Mouse (Mus musculus): ENCODE measurements around the gene Aurkb. TPM values are rescaled to one million over a fixed set of nuclear protein-coding genes. Genes with fewer than 3 reads are reported as not detected.

Aurkb gene
- polyA plus RNA-seq, 1 experiment from 2014 or later, result 29.6 TPM

- Histone ChIP-seq H3K4me1 (ENCODE audit: control insufficient read depth, insufficient read depth, low read length) (no peaks in the 10 kb centered on the region), H3K9me3 (ENCODE audit: control insufficient read depth, low read length) (no peaks in the 10 kb centered on the region), H3K9ac (replicated peaks; ENCODE audit: low read length) (no peak overlapping the region), H3K4me3 (replicated peaks; ENCODE audit: low read depth, low read length) (no peak overlapping the region), H3K27me3 (ENCODE audit: control insufficient read depth, insufficient read depth, low read length) (no peaks in the 10 kb centered on the region), H3K4me2 (ENCODE audit: low read length) (no peak overlapping the region), H3K36me3 (ENCODE audit: control insufficient read depth, insufficient read depth, low read length) (no peaks in the 10 kb centered on the region), H3K27ac (replicated peaks; ENCODE audit: low read depth, low read length) (no peak overlapping the region)
- DNase-seq (no peak), ATAC-seq (ENCODE audit: low FRiP score, low TSS enrichment) (no peak)
- 85% methylated on average over 6 of the region's 6 CpGs for WGBS
Observed at GRCm38 (mm10) chr11:69078041-69078440, 32.6 kb downstream of the Aurkb start.

DNA sequence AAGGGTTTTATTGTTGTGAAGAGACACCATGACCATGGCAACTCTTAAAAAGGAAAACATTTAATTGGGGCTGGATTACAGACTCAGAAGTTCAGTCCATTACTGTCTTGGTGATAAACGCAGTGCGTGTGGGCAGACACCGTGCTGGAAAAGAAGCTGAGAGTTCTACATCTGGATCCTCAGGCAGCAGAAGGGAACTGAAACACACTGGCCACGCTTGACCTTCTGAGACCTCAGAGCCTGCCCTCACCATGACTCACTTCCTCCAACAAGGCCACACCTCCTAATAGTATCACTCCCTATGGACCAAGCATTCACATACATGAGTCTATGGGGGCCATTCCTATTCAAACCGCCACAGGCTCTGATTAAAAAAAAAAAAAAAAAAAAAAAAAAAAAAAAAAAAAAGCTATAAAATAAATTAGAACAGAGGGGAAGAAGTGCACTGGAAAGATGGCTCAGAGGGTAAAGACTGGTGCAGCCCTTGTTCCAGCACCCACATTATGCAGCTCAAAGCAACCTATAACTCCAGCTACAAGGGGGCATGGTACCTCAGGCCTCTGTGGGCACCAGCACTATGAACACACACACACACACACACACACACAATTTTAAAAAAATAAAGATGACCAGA, 33.5 kb downstream of the Aurkb start:
- H3K4me3 ChIP-seq (replicated peaks; ENCODE audit: low read depth, low read length), result no peak overlapping the region
- no peak overlapping the region for H3K4me2 ChIP-seq (ENCODE audit: low read length)
- ATAC-seq (ENCODE audit: low FRiP score, low TSS enrichment) (no peak), DNase-seq (no peak)
- no peaks in the 10 kb centered on the region for H3K27me3 ChIP-seq (ENCODE audit: control insufficient read depth, insufficient read depth, low read length)
- no peaks in the 10 kb centered on the region for H3K9me3 ChIP-seq (ENCODE audit: control insufficient read depth, low read length)
- no peaks in the 10 kb centered on the region for H3K4me1 ChIP-seq (ENCODE audit: control insufficient read depth, insufficient read depth, low read length)
- H3K9ac ChIP-seq (replicated peaks; ENCODE audit: low read length), result no peak overlapping the region
- H3K36me3 ChIP-seq (ENCODE audit: control insufficient read depth, insufficient read depth, low read length), result no peaks in the 10 kb centered on the region
- no peak overlapping the region for H3K27ac ChIP-seq (replicated peaks; ENCODE audit: low read depth, low read length)
- WGBS, result 79% methylated on average over 5 of the region's 5 CpGs

DNA sequence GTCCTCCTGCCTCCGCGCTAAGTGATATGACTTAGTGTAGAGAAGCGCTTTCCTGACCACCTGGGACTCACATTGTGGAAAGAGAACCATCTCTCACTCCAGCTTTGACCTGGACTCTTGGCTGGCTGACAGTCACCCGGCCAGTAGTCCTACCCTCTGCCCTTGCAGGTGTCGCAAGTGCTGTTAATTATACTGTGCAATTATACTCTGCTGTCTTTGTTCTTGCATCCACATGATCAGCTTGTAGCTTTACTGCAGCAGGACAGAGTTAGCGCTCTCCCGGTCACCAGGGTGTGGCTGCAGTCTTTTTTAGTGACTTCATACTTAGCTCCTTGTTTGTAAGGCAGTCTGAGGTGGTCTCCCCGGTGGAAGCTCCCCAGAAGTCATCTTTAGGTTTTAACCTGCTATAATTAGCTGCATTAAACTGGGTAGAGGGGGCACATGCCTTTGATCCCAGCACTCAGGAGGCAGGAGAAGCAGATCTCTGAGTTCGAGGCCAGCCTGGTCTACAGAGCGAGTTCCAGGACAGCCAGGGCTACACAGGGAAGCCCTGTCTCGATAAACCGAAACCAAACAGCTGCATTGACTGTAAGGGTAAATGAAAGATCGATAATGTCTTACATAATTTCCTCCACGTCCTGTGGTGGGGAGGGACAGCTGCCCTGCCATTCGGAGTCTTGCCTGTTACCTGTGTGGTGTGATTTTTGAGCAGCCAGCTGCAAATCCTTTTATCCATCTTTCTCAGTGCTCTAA, 34.8 kb downstream of the Aurkb start:
- WGBS, result 89% methylated on average over 15 of the region's 15 CpGs
- Histone ChIP-seq H3K27ac (replicated peaks; ENCODE audit: low read depth, low read length) (no peak overlapping the region), H3K27me3 (ENCODE audit: control insufficient read depth, insufficient read depth, low read length) (no peaks in the 10 kb centered on the region), H3K9me3 (ENCODE audit: control insufficient read depth, low read length) (no peaks in the 10 kb centered on the region), H3K36me3 (ENCODE audit: control insufficient read depth, insufficient read depth, low read length) (no peaks in the 10 kb centered on the region), H3K4me3 (replicated peaks; ENCODE audit: low read depth, low read length) (no peak overlapping the region), H3K4me1 (ENCODE audit: control insufficient read depth, insufficient read depth, low read length) (no peaks in the 10 kb centered on the region), H3K4me2 (ENCODE audit: low read length) (no peak overlapping the region), H3K9ac (replicated peaks; ENCODE audit: low read length) (no peak overlapping the region)
- ATAC-seq (ENCODE audit: low FRiP score, low TSS enrichment) (no peak), DNase-seq (no peak)

DNA sequence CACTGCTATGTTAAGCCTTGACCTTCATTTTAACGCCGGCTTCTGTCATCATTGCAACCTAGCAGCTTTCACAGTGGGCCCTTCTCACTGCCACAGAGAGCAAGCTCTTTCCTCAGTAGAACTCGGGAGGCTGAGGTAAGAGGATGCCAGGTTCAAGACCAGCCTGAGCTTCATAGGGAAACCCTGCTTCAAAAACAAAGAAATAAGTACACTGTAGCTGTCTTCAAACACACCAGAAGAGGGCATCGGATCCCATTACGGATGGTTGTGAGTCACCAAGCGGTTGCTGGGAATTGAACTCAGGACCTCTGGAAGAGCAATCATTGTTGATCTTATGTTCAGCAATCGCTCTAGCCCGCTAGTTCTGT, 35.4 kb downstream of the Aurkb start:
- H3K27ac ChIP-seq (replicated peaks; ENCODE audit: low read depth, low read length), result no peak overlapping the region
- no peak for DNase-seq
- WGBS, result 84% methylated on average over 8 of the region's 8 CpGs

GRCm38 (mm10) chr11:69081613-69082012, 36.2 kb downstream of the Aurkb start:
- Histone ChIP-seq H3K4me1 (ENCODE audit: control insufficient read depth, insufficient read depth, low read length) (no peaks in the 10 kb centered on the region), H3K27ac (replicated peaks; ENCODE audit: low read depth, low read length) (no peak overlapping the region), H3K27me3 (ENCODE audit: control insufficient read depth, insufficient read depth, low read length) (no peaks in the 10 kb centered on the region), H3K9ac (replicated peaks; ENCODE audit: low read length) (no peak overlapping the region), H3K9me3 (ENCODE audit: control insufficient read depth, low read length) (no peaks in the 10 kb centered on the region), H3K4me3 (replicated peaks; ENCODE audit: low read depth, low read length) (no peak overlapping the region), H3K36me3 (ENCODE audit: control insufficient read depth, insufficient read depth, low read length) (no peaks in the 10 kb centered on the region), H3K4me2 (ENCODE audit: low read length) (no peak overlapping the region)
- WGBS, result 88% methylated on average over 7 of the region's 7 CpGs
- no peak for DNase-seq
- ATAC-seq (ENCODE audit: low FRiP score, low TSS enrichment), result no peak

More for the DNA sequence above, 35.4 kb downstream of the Aurkb start:
- H3K27me3 ChIP-seq (ENCODE audit: control insufficient read depth, insufficient read depth, low read length), result no peaks in the 10 kb centered on the region
- no peak for ATAC-seq (ENCODE audit: low FRiP score, low TSS enrichment)
- no peaks in the 10 kb centered on the region for H3K9me3 ChIP-seq (ENCODE audit: control insufficient read depth, low read length)
- H3K9ac ChIP-seq (replicated peaks; ENCODE audit: low read length), result no peak overlapping the region
- H3K4me2 ChIP-seq (ENCODE audit: low read length), result no peak overlapping the region
- H3K4me3 ChIP-seq (replicated peaks; ENCODE audit: low read depth, low read length), result no peak overlapping the region
- H3K36me3 ChIP-seq (ENCODE audit: control insufficient read depth, insufficient read depth, low read length), result no peaks in the 10 kb centered on the region
- no peaks in the 10 kb centered on the region for H3K4me1 ChIP-seq (ENCODE audit: control insufficient read depth, insufficient read depth, low read length)

- no peak overlapping the region for H3K4me2 ChIP-seq (ENCODE audit: low read length)
- H3K9ac ChIP-seq (replicated peaks; ENCODE audit: low read length), result no peak overlapping the region
- no peak for DNase-seq
- peaks cover 15% of the 10 kb centered on the region for H3K4me1 ChIP-seq (ENCODE audit: control insufficient read depth, insufficient read depth, low read length)
- H3K27ac ChIP-seq (replicated peaks; ENCODE audit: low read depth, low read length), result no peak overlapping the region
- peaks cover 12% of the 10 kb centered on the region for H3K36me3 ChIP-seq (ENCODE audit: control insufficient read depth, insufficient read depth, low read length)
- 67% methylated on average over 6 of the region's 6 CpGs for WGBS
- H3K27me3 ChIP-seq (ENCODE audit: control insufficient read depth, insufficient read depth, low read length), result no peaks in the 10 kb centered on the region
- no peak overlapping the region for H3K4me3 ChIP-seq (replicated peaks; ENCODE audit: low read depth, low read length)
- H3K9me3 ChIP-seq (ENCODE audit: control insufficient read depth, low read length), result no peaks in the 10 kb centered on the region
- no peak for ATAC-seq (ENCODE audit: low FRiP score, low TSS enrichment)
Observed at GRCm38 (mm10) chr11:69085608-69086007, 40.2 kb downstream of the Aurkb start.

- Histone ChIP-seq H3K27ac (replicated peaks; ENCODE audit: low read depth, low read length) (no peak overlapping the region), H3K27me3 (ENCODE audit: control insufficient read depth, insufficient read depth, low read length) (no peaks in the 10 kb centered on the region)
- WGBS, result 71% methylated on average over 6 of the region's 6 CpGs
Observed at GRCm38 (mm10) chr11:69086390-69086789, 40.9 kb downstream of the Aurkb start.

GRCm38 (mm10) chr11:69087082-69087481, 41.6 kb downstream of the Aurkb start:
- 36% methylated on average over 4 of the region's 4 CpGs for WGBS
- no peak for ATAC-seq (ENCODE audit: low FRiP score, low TSS enrichment)
- Histone ChIP-seq H3K4me3 (replicated peaks; ENCODE audit: low read depth, low read length) (no peak overlapping the region), H3K27me3 (ENCODE audit: control insufficient read depth, insufficient read depth, low read length) (no peaks in the 10 kb centered on the region), H3K4me1 (ENCODE audit: control insufficient read depth, insufficient read depth, low read length) (peaks cover 15% of the 10 kb centered on the region), H3K4me2 (ENCODE audit: low read length) (no peak overlapping the region), H3K36me3 (ENCODE audit: control insufficient read depth, insufficient read depth, low read length) (peaks cover 14% of the 10 kb centered on the region), H3K27ac (replicated peaks; ENCODE audit: low read depth, low read length) (no peak overlapping the region), H3K9me3 (ENCODE audit: control insufficient read depth, low read length) (no peaks in the 10 kb centered on the region), H3K9ac (replicated peaks; ENCODE audit: low read length) (no peak overlapping the region)
- no peak for DNase-seq

More at GRCm38 (mm10) chr11:69086390-69086789, 40.9 kb downstream of the Aurkb start:
- DNase-seq, result no peak
- Histone ChIP-seq H3K36me3 (ENCODE audit: control insufficient read depth, insufficient read depth, low read length) (peaks cover 14% of the 10 kb centered on the region), H3K9ac (replicated peaks; ENCODE audit: low read length) (no peak overlapping the region), H3K9me3 (ENCODE audit: control insufficient read depth, low read length) (no peaks in the 10 kb centered on the region), H3K4me3 (replicated peaks; ENCODE audit: low read depth, low read length) (no peak overlapping the region), H3K4me2 (ENCODE audit: low read length) (no peak overlapping the region), H3K4me1 (ENCODE audit: control insufficient read depth, insufficient read depth, low read length) (peaks cover 15% of the 10 kb centered on the region)
- no peak for ATAC-seq (ENCODE audit: low FRiP score, low TSS enrichment)

DNA sequence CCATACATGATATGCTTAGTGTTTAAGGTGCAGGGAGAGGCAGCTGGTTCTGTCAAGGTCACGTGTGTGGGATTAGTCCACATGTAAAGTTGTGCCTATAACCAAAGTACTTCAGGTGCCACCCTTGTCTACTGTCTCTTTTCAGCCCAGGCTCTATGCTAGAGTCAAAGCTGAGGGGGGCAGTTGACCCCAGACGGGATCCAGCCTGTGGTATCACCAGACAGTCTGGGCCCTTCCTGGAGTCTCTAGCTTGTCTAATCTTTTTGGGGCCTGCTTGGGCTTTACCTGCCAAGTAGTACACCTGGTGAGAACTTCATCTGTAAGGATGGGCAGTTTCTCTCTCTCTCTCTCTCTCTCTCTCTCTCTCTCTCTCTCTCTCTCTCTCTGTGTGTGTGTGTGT, 42.1 kb downstream of the Aurkb start:
- Histone ChIP-seq H3K4me1 (ENCODE audit: control insufficient read depth, insufficient read depth, low read length) (peaks cover 15% of the 10 kb centered on the region), H3K4me2 (ENCODE audit: low read length) (peak overlapping the region; percentile 95), H3K36me3 (ENCODE audit: control insufficient read depth, insufficient read depth, low read length) (peaks cover 16% of the 10 kb centered on the region), H3K4me3 (replicated peaks; ENCODE audit: low read depth, low read length) (peak overlapping the region; percentile 100; the same call in 1 of the 2 replicates), H3K27ac (replicated peaks; ENCODE audit: low read depth, low read length) (peak overlapping the region; percentile 96; the same call in 1 of the 2 replicates), H3K9me3 (ENCODE audit: control insufficient read depth, low read length) (no peaks in the 10 kb centered on the region), H3K27me3 (ENCODE audit: control insufficient read depth, insufficient read depth, low read length) (no peaks in the 10 kb centered on the region), H3K9ac (replicated peaks; ENCODE audit: low read length) (peak overlapping the region; percentile 100)
- 66% methylated on average over 2 of the region's 2 CpGs for WGBS
- no peak for ATAC-seq (ENCODE audit: low FRiP score, low TSS enrichment)
- no peak for DNase-seq
